Mouse (Mus musculus): ENCODE measurements around the gene Gabrb1.
"Not testable (repeated sequence)": the region's sequence is repeated elsewhere in the genome, so short reads cannot be mapped to it uniquely, and the experiment has no call there.

The Gabrb1 gene

GRCm38 (mm10) chr5:72043226-72044151, 385.6 kb downstream of the Gabrb1 start:
- no peak for DNase-seq

- no peak for DNase-seq
Measured at GRCm38 (mm10) chr5:72046261-72046660, 388.3 kb downstream of the Gabrb1 start.

GRCm38 (mm10) chr5:72064079-72064478, 406.2 kb downstream of the Gabrb1 start:
- DNase-seq, result no peak

DNA sequence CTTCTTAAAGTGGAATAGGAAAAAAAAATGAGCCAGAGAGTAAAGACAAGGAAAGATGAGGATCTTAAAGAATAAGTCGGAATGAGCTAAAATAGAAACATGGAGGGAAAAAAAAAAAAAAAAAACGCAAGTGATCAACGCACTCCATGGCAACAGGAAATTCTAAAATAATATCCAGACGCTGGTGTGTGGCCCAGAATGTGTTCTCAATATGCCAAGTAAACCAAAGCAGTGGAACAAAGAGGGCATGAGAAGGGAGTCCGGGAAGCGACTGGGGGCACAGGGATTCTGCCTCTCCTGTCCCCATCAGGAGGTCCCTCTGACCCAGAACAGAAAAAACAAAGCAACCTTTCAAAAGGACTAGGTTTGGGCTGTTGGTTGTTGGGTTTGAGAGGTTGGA, 410.9 kb downstream of the Gabrb1 start:
- DNase-seq, result peak; percentile 6 to 9

- not testable (repeated sequence) for DNase-seq
Measured at GRCm38 (mm10) chr5:72069398-72069797, 411.5 kb downstream of the Gabrb1 start.

GRCm38 (mm10) chr5:72076781-72077180, 418.9 kb downstream of the Gabrb1 start:
- peak in 1 of 2 experiments; percentile 28 for DNase-seq

- DNase-seq, result no peak
Measured at GRCm38 (mm10) chr5:72086518-72086917, 428.6 kb downstream of the Gabrb1 start.

DNA sequence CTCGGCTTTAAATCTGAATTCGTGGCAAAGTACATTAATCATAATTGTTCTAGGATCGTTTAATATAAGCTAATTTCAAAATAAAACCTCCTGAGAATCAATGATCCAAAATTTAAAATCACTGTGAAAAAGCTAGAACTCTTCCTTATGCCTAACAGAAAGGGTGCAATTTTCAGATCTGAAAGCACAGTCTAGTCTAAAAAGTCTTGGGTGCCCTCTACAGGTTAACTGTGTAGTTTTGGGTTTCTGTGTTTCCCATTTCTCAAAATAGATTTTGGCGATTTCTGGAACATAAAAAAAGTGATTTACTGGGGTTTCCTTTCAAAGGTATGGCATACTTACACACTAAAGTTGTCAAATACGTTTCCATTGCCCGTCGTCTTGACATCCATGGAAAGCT, 436.7 kb downstream of the Gabrb1 start:
- peak; percentile 19 to 41 for DNase-seq

DNA sequence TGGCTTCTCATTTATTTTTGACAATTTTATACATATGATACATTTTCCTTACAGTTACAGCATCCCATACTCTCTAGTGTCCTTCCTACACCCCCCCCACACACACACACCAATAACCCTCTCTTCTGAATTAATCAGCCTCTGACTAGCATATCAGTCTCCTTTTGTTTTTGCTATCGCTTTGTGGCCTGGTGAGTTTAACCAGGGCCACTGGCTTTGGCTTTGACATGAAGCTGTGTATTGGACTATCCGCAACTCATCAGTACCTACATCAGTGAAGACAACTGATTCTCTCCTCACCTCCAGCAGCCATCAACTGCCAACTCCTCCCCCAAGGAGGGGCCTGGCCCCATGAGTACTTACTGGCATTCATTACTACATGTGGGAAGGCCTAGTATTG, 437.1 kb downstream of the Gabrb1 start:
- DNase-seq, result no peak

DNA sequence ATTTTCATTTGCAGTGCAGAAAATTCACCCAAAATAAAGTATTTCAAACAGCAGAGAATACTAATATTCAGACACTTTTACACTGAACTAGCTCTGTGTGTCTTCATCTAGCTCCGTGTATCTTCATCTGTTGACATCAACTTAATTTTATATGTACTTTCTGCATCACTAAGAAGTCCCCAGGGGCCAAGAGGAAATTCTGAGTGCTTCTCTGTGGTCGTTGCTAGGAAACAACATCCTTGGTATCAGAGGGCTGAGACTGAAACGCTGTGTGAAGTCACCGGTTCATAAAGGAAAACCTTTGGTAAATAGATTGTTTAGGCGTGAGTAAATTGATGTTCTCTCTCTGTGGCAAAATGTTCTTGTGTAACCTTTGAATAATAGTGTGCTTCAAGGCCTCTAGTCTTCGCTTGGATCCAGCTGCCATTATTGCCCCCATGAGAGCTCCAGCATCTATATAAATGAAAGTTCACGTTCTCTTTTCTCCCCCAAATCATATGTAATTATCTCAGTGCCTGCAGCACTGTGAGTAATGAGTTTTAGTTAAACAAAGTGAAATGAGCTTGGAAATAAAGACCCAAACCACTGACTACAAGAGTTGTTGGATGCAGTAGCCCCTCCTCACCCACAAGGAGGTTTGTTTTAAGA, 446.5 kb downstream of the Gabrb1 start:
- DNase-seq, result no peak

- no peak for DNase-seq
Measured at GRCm38 (mm10) chr5:72122414-72123037, 464.6 kb downstream of the Gabrb1 start.

DNA sequence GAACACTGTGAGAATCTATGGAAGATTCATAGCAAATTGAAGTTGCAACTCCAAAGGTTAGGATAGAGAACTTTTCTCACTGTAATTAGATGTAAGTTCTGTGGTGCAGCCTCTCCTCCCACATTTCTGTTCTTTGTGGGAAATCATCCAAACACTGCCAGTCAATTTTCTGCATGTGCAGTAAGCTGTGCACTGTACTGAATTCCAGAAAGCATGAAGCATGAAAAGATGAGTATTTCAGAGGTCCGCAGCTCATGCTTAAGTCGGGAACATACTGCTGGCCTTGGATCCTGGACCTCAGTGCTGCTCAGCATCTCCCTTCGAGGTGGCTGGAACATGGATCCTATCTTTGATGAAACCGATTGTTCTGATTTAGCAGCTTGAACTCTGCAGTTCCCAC, 468.8 kb downstream of the Gabrb1 start:
- no peak for DNase-seq

GRCm38 (mm10) chr5:72133906-72134305, 476.0 kb downstream of the Gabrb1 start:
- no peak for DNase-seq

DNA sequence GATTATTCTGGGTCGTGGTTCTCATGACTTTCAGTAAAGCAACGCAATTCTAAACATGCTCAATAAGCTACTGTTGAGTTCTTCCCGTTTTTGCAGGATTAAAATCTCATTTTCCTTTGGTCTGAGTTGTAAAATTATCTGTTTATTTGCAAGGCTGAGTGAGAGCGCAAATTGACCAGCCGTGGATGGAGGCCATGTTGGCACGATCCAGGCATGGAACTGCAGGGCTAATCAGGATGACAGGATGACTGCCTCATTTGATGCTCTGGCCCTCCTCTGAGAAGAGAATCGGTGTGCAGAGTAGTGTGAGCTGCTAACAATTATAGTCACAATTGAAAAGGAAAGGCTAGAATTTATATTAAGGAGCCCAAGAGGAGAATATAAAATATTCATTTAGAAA, 480.3 kb downstream of the Gabrb1 start:
- no peak for DNase-seq

DNA sequence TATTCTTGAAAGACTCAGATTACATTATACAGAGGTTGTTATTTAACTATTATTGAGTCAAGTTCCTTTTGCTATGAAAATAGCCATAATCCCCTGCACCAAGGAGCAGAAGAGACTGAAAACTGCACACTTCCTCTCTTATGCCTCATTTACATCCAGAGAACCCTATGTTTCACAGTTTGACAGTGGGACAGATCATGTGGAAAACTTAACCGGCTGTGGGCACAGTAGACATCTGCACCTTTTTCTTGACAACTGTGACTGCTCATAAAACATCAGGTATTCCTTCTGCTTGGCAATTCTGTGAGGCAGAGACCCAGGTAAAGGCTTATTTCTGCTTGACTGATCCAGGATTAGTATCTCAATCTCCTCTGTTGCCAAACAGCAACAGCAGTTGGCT, 481.7 kb downstream of the Gabrb1 start:
- DNase-seq, result no peak

DNA sequence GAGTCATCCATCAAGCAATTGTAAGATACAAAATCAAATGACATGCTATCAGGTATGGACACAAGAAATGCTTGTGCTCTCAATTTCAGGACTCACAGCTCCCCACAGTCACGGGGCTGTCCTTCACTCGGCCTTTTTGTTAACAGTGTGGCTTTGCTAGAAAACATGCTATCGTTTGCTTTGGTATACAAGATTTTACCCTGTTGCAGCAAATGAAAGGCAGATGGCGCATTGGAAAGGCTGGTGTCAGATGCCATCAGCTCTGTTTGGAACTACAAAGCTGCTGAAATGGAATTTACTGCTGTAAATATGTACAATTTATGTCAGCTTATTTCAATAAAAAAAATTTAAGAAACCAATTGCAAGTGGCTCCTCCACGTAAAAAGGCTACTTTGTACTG, 490.8 kb downstream of the Gabrb1 start:
- no peak for DNase-seq

GRCm38 (mm10) chr5:72150870-72151269, 493.0 kb downstream of the Gabrb1 start:
- no peak for DNase-seq

DNA sequence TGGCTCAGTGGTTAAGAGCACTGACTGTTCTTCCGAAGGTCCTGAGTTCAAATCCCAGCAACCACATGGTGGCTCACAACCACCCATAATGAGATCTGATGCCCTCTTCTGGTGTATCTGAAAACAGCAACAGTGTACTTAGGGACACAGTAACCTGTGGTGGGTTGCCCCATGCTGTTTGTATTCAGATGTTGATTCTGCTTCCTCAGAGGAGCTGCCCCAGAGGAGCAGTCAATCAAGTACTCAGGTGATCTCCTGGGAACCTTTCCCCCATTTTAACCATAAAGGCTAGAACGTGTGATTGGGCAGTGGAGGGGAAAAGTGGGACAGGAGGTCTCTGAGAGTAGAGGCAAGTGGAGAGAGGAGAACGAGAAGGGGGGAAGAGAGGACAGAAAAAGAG, 497.8 kb downstream of the Gabrb1 start:
- DNase-seq, result not testable (repeated sequence)

DNA sequence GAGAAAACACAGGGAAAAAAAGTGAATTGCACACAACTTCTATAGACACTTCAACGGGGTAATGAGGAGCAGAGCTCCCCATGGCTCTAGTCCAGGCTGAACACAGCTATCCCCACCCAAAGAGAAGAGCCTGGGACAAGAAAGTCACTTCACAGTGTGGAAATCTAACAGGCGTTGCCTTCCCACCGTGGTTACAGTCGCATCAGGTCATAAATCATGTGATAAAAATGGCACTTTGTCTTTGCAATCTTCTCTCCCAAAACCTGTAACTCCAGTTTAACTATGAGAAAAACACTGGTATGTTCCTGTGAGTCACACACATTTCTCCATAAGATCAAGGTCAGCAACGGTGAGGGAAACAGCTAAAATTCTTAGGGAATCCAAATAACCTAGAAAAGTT, 498.7 kb downstream of the Gabrb1 start:
- DNase-seq, result no peak

GRCm38 (mm10) chr5:72158667-72159066, 500.8 kb downstream of the Gabrb1 start:
- no peak for DNase-seq

- no peak for DNase-seq
Measured at GRCm38 (mm10) chr5:72159537-72159936, 501.6 kb downstream of the Gabrb1 start.

DNA sequence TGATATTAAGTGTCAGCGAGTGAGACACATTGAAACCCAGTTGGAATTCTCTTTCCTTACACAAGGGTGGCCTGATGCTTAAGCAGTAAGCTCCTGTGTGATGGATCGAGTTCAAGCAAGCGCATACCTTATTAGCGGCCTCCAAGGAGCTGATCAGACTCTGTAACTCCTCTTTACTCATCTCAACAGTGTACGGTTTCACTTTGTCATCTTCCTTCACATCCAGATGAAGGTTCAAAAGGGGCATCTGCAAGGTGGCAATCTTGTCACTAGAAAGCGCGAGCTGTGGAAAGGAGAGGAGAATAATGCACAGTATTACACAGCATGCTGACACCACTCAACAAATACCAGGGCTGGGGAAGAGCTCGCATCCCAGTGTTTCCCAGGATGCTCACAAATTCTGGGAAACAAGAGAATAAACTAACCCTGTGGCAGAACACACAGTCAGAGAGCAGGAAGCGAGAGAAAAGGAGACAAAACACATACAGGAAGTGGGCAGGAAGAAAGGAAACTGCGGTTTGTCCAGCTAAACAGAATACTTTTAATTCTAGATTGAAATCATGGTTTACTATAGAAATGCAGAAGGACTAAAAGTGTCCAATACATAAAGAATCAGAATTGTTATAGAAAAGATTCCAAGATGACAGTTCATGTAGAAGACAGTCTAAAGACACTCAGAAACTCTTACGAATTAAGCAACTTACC, 503.0 kb downstream of the Gabrb1 start:
- no peak for DNase-seq

DNA sequence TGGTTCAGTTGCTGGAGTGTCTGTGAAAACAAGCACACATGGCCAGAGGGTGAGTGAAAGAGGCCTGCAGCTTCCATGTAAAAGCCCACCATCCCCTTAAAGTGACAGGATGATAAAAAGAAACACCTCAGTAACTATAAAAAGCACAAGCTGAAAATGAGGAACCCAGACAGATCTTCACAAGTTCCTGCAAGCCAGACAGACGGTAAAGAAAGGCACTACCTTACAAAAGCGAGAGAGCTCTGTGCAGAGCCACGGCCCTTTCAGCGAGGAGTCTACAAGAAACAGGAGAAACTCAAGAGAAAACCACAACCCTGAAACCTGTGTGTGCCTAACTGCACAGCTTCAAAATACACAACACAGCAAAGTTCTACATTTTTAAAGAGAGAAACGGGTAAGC, 504.9 kb downstream of the Gabrb1 start:
- no peak for DNase-seq

Measured in cerebellum, adult 18-20 months (tissue).